Mouse (Mus musculus) cerebral cortex, adult 2 months (tissue): ENCODE results near the gene Csgalnact2.

Source experiments
- WGBS: fragments of 180-500 bp; shearing (Covaris S2); methylation state at CpG from one replicate; pipeline ENCODE4 v1.1.7; 2018; 5-methylcytosine and 5-hydroxymethylcytosine counted together

The Csgalnact2 gene

GRCm38 (mm10) chr6:118137148-118137547, 1.8 kb downstream of the Csgalnact2 start:
- WGBS, result 77% methylated on average over 2 of the region's 2 CpGs

- WGBS, result 61% methylated on average over 1 of the region's 1 CpGs
These were observed 4.5 kb downstream of the Csgalnact2 start for GRCm38 (mm10) chr6:118134461-118134860.

DNA sequence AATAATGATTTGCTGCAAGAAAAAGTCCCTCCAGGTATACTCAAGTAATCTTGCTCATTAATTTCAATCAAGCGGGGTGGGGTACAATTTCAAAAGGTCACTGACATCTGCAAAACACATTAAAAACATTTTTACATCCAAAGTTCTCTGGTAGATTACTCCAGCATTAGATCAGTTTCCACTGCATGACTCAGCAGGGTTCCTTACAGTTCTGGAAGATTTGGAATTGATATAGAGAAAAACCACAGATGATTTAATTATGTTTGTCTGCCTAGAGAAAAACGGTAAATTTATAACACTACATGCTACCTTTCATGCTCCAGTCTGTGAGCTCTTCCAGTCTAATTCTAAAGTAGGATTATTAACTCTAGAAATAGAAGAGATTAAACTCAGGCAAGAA, 8.9 kb downstream of the Csgalnact2 start:
- WGBS, result 68% methylated on average over 2 of the region's 2 CpGs

GRCm38 (mm10) chr6:118127827-118128487, 11.0 kb downstream of the Csgalnact2 start:
- 82% methylated on average over 6 of the region's 6 CpGs for WGBS

- WGBS, result 79% methylated on average over 7 of the region's 7 CpGs
These were observed 11.7 kb downstream of the Csgalnact2 start for GRCm38 (mm10) chr6:118127198-118127597.

DNA sequence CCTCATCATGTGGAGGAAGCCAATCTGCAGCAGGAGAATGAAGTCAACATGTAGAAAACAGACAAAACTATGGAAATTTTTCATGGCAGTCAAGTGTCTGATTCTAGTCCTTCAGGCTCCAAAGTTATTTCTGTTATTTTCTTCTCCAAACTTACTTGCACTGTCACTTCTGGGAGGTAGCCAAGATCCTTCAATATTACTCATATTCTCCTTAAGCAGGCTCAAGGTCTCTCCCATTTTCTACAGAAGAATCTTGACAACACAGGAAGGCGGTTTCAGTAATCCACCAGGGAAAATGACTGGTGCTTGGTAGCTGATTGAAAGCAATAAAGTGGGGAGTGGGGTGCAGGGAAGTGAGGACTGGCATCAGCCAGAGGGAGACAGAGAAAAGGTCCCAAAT, 16.2 kb downstream of the Csgalnact2 start:
- WGBS, result 85% methylated on average over 1 of the region's 1 CpGs

- 79% methylated on average over 1 of the region's 1 CpGs for WGBS
These were observed 27.1 kb downstream of the Csgalnact2 start for GRCm38 (mm10) chr6:118111810-118112209.

DNA sequence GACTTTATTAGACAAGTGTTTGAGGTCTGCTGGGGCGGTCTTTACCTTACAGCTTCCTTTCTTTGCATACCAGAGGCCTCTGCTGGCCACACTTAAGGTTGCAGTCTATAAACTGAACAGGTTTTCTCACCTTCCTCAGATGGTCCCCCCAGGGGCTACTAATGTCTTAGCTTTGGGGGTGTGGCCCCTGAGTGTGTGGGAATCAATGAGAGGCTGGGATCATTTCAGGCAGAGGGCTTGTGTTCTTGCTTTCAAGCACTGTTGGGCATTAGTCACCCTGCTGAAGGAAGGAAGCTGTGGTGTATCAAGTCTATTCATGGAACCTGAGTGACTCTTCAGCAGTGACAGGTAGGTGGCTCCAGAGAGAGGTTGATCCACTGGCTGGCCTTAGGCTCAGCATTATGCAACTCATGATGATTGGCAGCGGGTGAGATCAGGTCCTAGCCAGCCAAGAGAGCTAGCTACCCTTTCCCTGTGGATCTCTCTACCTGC, 39.6 kb downstream of the Csgalnact2 start:
- 33% methylated on average over 2 of the region's 2 CpGs for WGBS

DNA sequence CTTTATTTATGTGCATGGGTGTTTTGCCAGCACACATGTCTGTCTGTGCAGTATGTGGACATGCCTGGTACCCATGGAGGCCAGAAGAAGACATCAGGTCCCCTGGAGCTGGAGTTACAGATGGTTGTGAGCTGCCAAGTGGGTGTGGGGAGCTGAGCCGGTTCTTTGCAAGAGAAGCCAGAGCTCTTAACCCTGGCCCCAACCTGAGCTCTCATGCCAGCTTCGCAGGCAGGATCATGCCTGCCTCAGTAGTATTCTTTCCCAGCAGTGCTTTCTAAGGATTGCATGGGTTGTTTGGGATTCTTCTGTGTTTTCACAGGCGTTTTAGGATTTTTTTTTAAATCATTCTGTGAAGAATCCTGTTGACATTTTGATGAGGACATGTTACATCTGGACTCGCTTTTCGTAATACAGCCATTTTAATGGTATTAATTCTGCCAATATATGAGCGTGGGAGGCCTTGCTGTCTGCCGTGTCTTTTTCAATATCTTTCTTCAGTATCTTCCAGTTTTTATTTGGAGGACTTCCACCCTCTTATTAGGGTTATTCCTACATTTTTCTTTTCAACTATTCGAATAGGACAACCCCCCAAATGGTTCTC, 41.1 kb downstream of the Csgalnact2 start:
- 76% methylated on average over 8 of the region's 8 CpGs for WGBS

- 85% methylated on average over 9 of the region's 9 CpGs for WGBS
These were observed 48.1 kb downstream of the Csgalnact2 start for GRCm38 (mm10) chr6:118090827-118091226.

- WGBS, result 74% methylated on average over 17 of the region's 17 CpGs
These were observed 50.0 kb downstream of the Csgalnact2 start for GRCm38 (mm10) chr6:118088750-118089440.

GRCm38 (mm10) chr6:118087955-118088354, 51.0 kb downstream of the Csgalnact2 start:
- 47% methylated on average over 8 of the region's 8 CpGs for WGBS

GRCm38 (mm10) chr6:118084596-118084995, 54.3 kb downstream of the Csgalnact2 start:
- WGBS, result 84% methylated on average over 8 of the region's 8 CpGs

DNA sequence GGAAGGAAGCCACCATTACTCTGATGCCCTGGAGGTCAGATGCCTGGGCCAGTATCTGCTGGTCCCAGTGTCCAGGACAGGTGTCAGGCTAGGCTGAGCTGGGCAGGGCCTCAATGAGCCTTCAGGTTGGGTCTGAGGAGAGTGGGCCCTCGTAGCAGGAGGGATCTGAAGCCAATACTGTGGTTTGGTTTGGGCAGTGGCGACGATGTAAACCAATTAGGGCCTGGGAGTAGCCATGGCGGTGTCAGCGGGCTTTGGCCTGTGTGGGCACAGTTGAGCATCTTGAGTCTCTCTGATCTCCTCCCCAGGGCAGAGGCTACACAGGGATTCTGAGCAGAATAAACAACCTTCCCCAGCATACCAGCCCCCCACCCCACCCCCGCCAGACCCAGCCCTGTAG, 55.3 kb downstream of the Csgalnact2 start:
- WGBS, result 83% methylated on average over 6 of the region's 6 CpGs

- 71% methylated on average over 3 of the region's 3 CpGs for WGBS
These were observed 56.6 kb downstream of the Csgalnact2 start for GRCm38 (mm10) chr6:118082384-118082783.

GRCm38 (mm10) chr6:118080711-118081110, 58.2 kb downstream of the Csgalnact2 start:
- 94% methylated on average over 4 of the region's 4 CpGs for WGBS

- 78% methylated on average over 10 of the region's 10 CpGs for WGBS
These were observed 59.0 kb downstream of the Csgalnact2 start for GRCm38 (mm10) chr6:118079762-118080465.

DNA sequence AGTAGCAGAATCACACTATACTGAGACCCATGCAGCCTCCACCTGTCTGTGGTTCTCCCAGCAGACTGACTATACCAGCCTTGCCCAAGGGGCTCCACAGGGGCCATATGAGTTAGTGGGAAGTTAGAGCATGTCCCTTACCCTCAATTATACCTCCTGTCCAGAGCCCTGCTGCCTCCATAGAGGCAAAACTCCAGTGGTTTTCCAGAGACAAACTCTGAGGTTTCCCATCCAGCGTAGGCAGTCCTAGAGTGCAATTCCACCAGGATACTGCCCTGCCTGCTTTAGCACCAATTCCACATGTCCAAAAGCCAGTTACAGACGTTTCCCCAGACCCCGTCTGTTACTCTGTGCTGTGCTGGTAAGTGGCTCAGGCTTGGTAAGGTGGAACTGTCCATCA, 59.6 kb downstream of the Csgalnact2 start:
- 60% methylated on average over 3 of the region's 3 CpGs for WGBS

DNA sequence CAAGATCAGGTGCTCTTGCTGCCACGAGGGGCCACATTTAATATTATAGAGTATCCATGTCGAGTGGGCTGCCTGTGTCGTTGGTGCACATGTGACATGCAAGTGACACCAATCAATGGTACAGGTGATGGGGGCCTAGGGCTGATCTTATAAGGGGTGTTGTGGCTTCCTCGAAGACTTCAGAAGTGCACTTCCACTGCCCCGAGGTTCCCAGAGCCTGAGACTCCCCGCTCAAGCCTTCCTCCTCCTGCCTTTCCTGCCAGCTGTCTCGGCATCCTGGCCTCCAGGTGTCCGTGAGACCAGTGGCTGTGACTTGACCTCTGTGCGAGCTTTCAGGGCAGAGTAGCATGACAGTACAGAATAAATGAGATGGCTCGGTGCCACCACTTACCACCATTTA, 60.2 kb downstream of the Csgalnact2 start:
- WGBS, result 74% methylated on average over 10 of the region's 10 CpGs

- 58% methylated on average over 7 of the region's 7 CpGs for WGBS
These were observed 61.5 kb downstream of the Csgalnact2 start for GRCm38 (mm10) chr6:118077421-118077820.

DNA sequence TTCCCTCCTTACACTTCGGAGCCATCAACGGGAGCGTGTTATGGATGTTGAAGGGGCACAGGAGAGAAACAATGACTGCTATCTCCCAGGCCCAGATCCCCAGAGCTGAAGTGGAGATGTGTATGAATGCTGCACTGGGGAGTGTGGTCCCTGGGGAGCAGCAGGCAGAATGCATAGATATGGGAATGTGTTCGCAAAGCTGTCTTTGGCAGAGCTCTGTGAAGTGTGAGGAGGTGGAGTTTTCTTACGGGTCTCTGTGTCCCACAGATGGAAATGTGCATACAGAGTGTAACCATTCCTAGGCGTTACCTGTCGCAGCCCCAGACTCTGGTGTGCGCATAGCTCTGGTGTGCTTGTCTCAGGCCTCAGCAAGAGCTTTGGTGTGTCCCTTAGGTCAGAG, 62.2 kb downstream of the Csgalnact2 start:
- 52% methylated on average over 8 of the region's 8 CpGs for WGBS

GRCm38 (mm10) chr6:118076256-118076655, 62.7 kb downstream of the Csgalnact2 start:
- 51% methylated on average over 3 of the region's 3 CpGs for WGBS
